Mouse (Mus musculus) embryonic fibroblast, embryonic 13.5 days (primary cell): ENCODE results near the gene Thnsl1. TPM values are rescaled to one million over a fixed set of nuclear protein-coding genes. Genes with fewer than 3 reads are reported as not detected.

Experiments used
- H3K27ac ChIP-seq: 2 replicates; pipeline ENCODE4 v1.5.1; 2012; ENCODE audit warnings: low read length, control low read depth, inconsistent platforms; ENCODE audit not compliant: insufficient read depth
- H3K4me1 ChIP-seq: 2 replicates; pipeline ENCODE4 v1.6.1; 2011; ENCODE audit warnings: low read length; ENCODE audit not compliant: control insufficient read depth, insufficient read depth
- H3K4me3 ChIP-seq: 2 replicates; pipeline ENCODE4 v1.5.1; 2011; ENCODE audit warnings: mild to moderate bottlenecking, control low read depth, low read length; ENCODE audit not compliant: insufficient read depth
- CTCF ChIP-seq: IDR thresholded peaks from 2 replicates; pipeline ENCODE4 v1.5.1; 2011; ENCODE audit warnings: mild to moderate bottlenecking, control low read depth, low read length, moderate library complexity, borderline replicate concordance; ENCODE audit not compliant: insufficient read depth
- POLR2A ChIP-seq: IDR thresholded peaks from 2 replicates; pipeline ENCODE4 v1.6.1; 2011; ENCODE audit warnings: low read depth, mild to moderate bottlenecking, control low read depth, low read length, moderate library complexity
- polyA plus RNA-seq: library from polyadenylated mRNA; stranded (reverse); fragments of >200 nt; gene quantifications from 2 replicates; pipeline ENCODE4 v1.2.4, GENCODE M21; 2011; ENCODE audit warnings: low read depth; ENCODE audit not compliant: missing spikeins, insufficient read length

The Thnsl1 gene
- polyA plus RNA-seq, 1 experiment: 7.5 TPM

- no peaks in the 10 kb centered on the region; the same call in 1 of the 2 replicates for H3K4me1 ChIP-seq
- TF ChIP-seq CTCF (no peak), POLR2A (no peak)
- no peak overlapping the region for H3K4me3 ChIP-seq
- no peak overlapping the region for H3K27ac ChIP-seq
Measured at GRCm38 (mm10) chr2:21199051-21199450, 6.5 kb upstream of the Thnsl1 start.

GRCm38 (mm10) chr2:21202754-21203153, 2.8 kb upstream of the Thnsl1 start:
- TF ChIP-seq CTCF (no peak), POLR2A (no peak)
- Histone ChIP-seq H3K27ac (no peak overlapping the region), H3K4me1 (no peaks in the 10 kb centered on the region; the same call in 1 of the 2 replicates), H3K4me3 (no peak overlapping the region)

DNA sequence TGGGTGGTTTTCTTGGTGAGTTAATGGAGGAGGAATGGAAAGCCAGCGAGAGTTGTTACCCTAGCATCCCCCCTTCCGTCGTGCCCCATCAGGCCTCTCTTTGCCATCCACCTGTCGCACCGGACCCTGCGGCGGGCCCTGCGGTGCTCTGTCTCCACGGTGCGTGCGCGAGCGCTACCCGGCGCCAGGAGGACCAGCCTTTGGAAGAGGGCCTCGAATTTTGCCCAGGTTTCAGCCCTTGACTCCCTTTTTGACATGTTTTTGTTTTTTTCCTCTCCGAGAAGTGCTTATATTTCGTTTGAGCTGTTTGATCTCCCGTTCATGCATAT, 271 bp downstream of the Thnsl1 start:
- TF ChIP-seq CTCF: no peak
- no peak for TF ChIP-seq POLR2A
- Histone ChIP-seq H3K4me3 (peak overlapping the region; percentile 73), H3K4me1 (no peaks in the 10 kb centered on the region; the same call in 1 of the 2 replicates), H3K27ac (no peak overlapping the region)

DNA sequence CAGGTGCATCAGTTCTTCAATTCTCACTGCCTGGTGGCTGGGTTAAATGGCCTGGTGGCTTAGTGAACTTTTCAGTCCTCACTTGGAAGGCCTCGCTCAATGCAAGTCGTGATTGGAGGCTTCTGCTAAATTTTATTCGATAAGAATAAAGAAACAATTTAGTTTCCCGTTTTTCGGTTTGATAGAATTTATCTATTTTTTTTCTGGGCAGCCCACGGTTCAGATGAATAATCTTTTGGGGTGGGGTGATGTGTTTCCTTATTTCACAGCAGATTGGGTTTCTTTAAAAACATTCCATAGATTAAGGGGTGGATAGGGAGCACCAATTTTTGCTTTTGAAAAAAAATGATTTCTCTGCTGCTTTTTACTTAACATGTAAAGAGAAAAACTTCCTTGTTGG, 754 bp downstream of the Thnsl1 start:
- no peak for TF ChIP-seq CTCF
- no peak for TF ChIP-seq POLR2A
- Histone ChIP-seq H3K4me1 (no peaks in the 10 kb centered on the region; the same call in 1 of the 2 replicates), H3K27ac (no peak overlapping the region), H3K4me3 (peak overlapping the region; percentile 73)

DNA sequence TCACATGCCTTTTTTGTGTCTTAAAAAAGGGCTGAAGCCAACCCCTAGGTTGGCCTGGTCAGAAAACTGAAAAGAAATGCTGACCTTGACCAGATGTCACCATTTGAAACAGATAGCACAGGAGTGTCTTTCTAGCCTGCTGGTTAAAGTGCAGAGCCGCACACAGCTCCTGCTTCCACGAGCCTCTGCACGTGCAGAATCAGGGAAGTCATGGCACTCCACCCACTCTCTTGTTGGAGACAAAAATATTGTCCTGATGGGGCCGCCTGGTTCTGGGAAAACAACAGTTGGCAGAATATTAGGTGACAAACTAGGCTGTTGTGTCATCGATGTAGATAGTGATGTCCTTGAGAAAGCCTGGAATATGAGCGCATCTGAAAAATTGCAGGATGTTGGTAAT, 5.8 kb downstream of the Thnsl1 start:
- H3K27ac ChIP-seq: no peak overlapping the region
- no peak overlapping the region for H3K4me3 ChIP-seq
- TF ChIP-seq POLR2A (no peak), CTCF (no peak)
- no peaks in the 10 kb centered on the region for H3K4me1 ChIP-seq

DNA sequence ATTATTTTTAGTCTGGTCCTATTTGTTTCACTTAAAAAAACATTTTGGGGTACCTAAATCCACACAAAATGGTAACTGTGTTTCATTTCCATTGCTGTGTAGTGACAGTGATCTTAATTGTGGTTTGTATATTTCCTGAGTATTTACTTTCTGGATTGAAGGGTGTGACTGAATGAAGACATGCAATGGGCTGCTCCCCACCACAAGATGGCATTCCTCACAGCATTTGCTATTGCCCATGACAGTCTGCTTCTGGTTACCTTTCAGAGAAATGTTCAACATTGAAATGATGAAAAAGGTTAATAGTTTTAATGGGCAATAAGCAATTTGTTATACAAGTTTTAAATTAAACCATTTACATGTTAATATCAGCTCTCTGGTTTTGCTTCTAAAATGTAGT, 8.8 kb downstream of the Thnsl1 start:
- no peak overlapping the region for H3K27ac ChIP-seq
- no peak overlapping the region for H3K4me3 ChIP-seq
- TF ChIP-seq POLR2A: no peak
- peak; percentile 29; the same call in 1 of the 2 replicates for TF ChIP-seq CTCF
- H3K4me1 ChIP-seq: no peaks in the 10 kb centered on the region

DNA sequence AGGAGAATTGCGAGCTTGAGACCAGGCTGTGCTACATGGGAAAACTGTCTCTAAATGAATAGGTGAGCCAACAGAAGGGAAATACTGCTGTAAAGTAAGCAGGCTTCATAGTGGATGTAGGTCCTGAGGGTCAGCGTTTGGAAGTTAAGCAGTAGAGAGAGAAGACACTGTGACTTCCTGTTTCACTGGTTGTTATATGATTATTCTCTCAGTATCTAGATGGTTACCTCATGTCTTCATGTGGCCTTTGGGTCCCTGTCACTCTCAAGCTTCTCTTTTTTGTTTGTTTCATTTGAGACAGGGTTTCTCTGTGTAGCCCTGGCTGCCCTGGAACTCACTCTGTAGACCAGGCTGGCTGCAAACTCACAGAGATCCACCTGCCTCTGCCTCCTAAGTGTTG, 9.8 kb downstream of the Thnsl1 start:
- TF ChIP-seq POLR2A: no peak
- no peak for TF ChIP-seq CTCF
- H3K27ac ChIP-seq: no peak overlapping the region
- H3K4me1 ChIP-seq: no peaks in the 10 kb centered on the region
- no peak overlapping the region for H3K4me3 ChIP-seq

- H3K4me1 ChIP-seq: no peaks in the 10 kb centered on the region
- no peak overlapping the region for H3K4me3 ChIP-seq
- H3K27ac ChIP-seq: no peak overlapping the region
- no peak for TF ChIP-seq CTCF
- no peak for TF ChIP-seq POLR2A
Measured at GRCm38 (mm10) chr2:21222453-21223384, 17.2 kb downstream of the Thnsl1 start.

DNA sequence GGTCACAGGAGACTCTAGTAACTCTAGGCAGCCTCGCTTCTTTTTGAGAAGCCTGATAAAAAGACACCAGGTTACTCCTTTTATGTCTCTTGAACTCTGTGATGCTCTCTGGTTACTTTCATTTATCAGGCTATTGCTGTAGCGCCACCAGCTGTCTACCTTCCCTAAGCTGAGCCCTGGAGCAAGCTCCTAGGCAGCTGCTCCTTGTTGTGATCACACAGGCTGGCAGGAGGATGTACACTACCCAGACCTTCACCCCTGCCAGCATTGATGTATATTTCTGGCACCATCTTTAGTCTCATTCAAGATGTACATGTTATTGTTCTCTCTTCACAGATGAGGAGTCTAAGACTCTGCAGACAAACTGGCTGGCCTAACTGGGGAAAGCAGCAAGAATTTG, 24.8 kb downstream of the Thnsl1 start:
- no peak overlapping the region for H3K4me3 ChIP-seq
- peaks cover 7% of the 10 kb centered on the region for H3K4me1 ChIP-seq
- no peak overlapping the region for H3K27ac ChIP-seq
- no peak for TF ChIP-seq CTCF
- no peak for TF ChIP-seq POLR2A

- TF ChIP-seq POLR2A (no peak), CTCF (no peak)
- H3K4me1 ChIP-seq: peaks cover 11% of the 10 kb centered on the region
- no peak overlapping the region for H3K4me3 ChIP-seq
- no peak overlapping the region for H3K27ac ChIP-seq
Measured at GRCm38 (mm10) chr2:21231147-21231546, 25.6 kb downstream of the Thnsl1 start.
